Mouse (Mus musculus) erythroblast, embryonic 14.5 days (primary cell): ENCODE measurements around the gene Tbxas1. TPM values are rescaled to one million over a fixed set of nuclear protein-coding genes. Genes with fewer than 3 reads are reported as not detected.
A peak's percentile ranks its signal among the peaks of the same experiment; 100 is the strongest.

Source experiments
- H3K27me3 ChIP-seq: 2 replicates; pipeline ENCODE4 v1.6.1; 2012; ENCODE audit warnings: inconsistent platforms; ENCODE audit not compliant: control insufficient read depth
- H3K36me3 ChIP-seq: 2 replicates; pipeline ENCODE4 v1.6.1; 2012; ENCODE audit warnings: mild to moderate bottlenecking, inconsistent platforms; ENCODE audit not compliant: control insufficient read depth
- H3K4me1 ChIP-seq: 2 replicates; pipeline ENCODE4 v1.6.1; 2012; ENCODE audit warnings: inconsistent platforms; ENCODE audit not compliant: control insufficient read depth
- H3K4me3 ChIP-seq: replicated peaks from 2 replicates; pipeline ENCODE3; 2012; ENCODE audit warnings: moderate library complexity, mild to moderate bottlenecking, inconsistent platforms
- H3K9me3 ChIP-seq: 2 replicates; pipeline ENCODE4 v1.6.1; 2012; ENCODE audit warnings: low read length, inconsistent platforms, mixed read lengths; ENCODE audit not compliant: control insufficient read depth
- GATA1 ChIP-seq: IDR thresholded peaks from 2 replicates; pipeline ENCODE4 v1.6.1; 2012; ENCODE audit warnings: low read length, inconsistent platforms, mixed read lengths
- TAL1 ChIP-seq: IDR thresholded peaks from 3 replicates; pipeline ENCODE4 v1.6.1; 2012; ENCODE audit warnings: low read length, inconsistent platforms, mixed read lengths
- polyA plus RNA-seq: library from polyadenylated mRNA; stranded (reverse); fragments of >175 nt; gene quantifications from 2 replicates; pipeline ENCODE4 v1.2.3, GENCODE M21; 2012

Tbxas1 gene
- polyA plus RNA-seq, 1 experiment, result 0.19 TPM

DNA sequence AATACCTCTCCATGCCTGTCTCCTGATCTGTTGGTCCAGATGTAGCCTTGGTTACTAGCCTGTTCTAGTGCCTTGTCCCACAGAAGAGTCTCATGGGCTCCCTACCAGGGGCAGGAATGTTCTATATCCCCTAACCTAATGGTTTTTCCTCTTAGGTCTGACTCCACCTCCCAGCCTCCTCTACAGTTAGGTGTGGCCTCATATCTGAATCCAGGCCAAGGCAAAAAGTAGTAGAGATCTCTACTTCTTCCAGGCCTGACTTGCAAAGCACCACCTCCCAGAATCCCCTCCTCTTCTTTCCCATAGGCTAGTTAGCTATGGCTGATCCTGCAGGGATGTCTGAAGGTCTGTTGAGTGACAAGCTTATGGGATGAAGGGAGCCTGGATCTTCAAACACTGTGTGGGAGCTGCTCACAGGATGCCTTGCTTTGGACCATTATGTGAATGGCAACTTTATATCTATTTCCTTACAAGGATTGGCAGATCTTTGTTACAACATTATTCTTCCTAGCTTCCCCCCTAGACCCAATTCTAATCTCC is 37.0 kb downstream of the Tbxas1 start:
- peaks cover 100% of the 10 kb centered on the region for H3K4me1 ChIP-seq
- no peaks in the 10 kb centered on the region for H3K27me3 ChIP-seq
- peak overlapping the region; percentile 28 for H3K4me3 ChIP-seq
- no peaks in the 10 kb centered on the region for H3K9me3 ChIP-seq
- TF ChIP-seq GATA1 (no peak), TAL1 (no peak)
- H3K36me3 ChIP-seq, result peaks cover 38% of the 10 kb centered on the region

DNA sequence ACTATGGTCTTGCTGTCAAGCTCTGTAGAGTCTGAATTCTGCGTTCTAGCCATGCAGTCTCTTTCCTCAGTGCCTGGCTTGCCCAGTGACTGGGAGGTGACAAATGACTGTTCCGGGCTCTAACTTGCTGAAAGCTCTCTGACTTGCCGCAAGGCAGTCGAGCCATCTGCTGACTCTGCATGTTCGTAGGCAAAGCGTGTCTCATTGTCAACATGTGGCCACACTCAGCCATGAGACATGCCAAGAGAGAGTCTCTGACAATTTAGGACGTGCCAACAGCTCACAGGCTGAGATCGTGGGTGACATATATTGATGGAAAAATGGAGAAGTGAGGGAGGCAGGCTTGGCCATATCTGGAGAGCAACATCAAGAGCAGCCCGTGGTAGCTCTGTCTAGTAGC is 37.6 kb downstream of the Tbxas1 start:
- TF ChIP-seq TAL1 (no peak), GATA1 (no peak)
- Histone ChIP-seq H3K27me3 (no peaks in the 10 kb centered on the region), H3K9me3 (no peaks in the 10 kb centered on the region), H3K4me1 (peaks cover 100% of the 10 kb centered on the region), H3K36me3 (peaks cover 42% of the 10 kb centered on the region), H3K4me3 (peak overlapping the region; percentile 28)

DNA sequence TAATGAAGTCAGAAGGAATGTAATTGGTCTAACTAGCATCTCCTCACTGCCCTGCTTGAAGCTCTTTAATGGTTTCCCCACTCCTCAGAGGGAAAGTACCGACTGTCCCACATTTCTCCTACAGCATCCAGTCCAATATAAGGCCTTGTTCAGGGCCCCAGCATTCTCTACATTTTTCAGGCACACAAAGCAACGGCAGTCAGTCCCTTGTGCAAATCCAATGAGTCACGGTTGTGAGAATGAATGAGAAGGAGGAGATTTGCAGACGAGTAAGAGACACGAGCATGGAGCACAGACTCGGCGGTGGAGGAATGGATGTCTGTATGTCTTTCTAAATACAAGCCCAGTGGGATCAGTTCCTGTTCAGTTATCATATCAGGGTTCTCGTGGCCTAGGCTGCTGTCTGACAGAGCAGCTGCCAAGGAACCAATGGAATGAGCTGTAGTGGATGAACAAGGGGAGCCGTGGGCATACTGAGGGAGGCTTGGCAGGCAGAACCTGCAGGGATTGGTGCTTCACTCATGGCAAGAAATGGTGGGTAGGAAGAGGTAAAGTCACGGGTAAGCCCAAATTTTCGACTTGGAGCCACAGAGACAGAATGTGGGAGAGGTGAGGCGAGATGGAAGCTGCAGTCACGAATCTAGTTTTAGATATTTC is 38.3 kb downstream of the Tbxas1 start:
- Histone ChIP-seq H3K4me1 (peaks cover 100% of the 10 kb centered on the region), H3K36me3 (peaks cover 42% of the 10 kb centered on the region), H3K4me3 (no peak overlapping the region), H3K9me3 (no peaks in the 10 kb centered on the region), H3K27me3 (no peaks in the 10 kb centered on the region)
- TF ChIP-seq GATA1 (no peak), TAL1 (no peak)

DNA sequence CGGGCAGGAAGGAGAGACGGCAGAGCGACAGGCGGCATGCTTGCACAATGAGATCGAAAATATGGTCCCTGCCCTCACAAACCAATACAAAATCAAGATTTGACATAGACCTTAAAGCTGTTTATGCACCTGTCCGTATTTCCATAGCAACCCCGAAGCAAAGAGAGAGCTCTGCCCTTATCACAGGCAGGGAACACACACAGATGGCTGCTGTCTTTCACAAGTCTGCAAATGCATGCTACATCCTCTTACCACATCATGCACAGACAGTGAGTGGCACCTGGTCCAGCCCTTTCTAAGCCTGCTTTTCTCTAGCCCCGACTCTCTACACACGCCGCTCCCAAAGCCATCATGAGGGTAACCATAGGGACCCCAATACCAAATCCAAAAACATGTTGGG is 39.0 kb downstream of the Tbxas1 start:
- H3K27me3 ChIP-seq, result no peaks in the 10 kb centered on the region
- no peak overlapping the region for H3K4me3 ChIP-seq
- H3K4me1 ChIP-seq, result peaks cover 100% of the 10 kb centered on the region
- TF ChIP-seq GATA1 (no peak), TAL1 (no peak)
- no peaks in the 10 kb centered on the region for H3K9me3 ChIP-seq
- H3K36me3 ChIP-seq, result peaks cover 48% of the 10 kb centered on the region

DNA sequence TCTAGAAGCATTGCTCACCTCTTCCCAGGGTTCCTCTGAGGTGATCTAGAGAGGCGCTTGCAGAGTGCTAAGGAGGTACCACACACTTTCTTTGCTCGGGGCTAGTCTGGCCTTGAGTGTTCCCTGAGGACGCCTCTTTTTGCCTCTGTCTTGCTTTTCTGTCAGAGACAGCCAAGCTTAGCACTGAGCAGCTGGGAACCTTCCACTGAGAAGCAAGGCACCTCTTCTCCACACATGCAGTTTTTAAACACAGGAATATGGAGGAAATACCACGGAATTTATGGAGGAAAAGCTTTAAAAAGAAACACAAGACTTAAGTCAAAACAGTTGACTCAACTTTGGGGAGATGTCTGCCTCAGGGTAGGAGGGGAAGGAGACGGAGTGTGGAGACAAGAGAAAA is 40.6 kb downstream of the Tbxas1 start:
- no peak overlapping the region for H3K4me3 ChIP-seq
- H3K9me3 ChIP-seq, result no peaks in the 10 kb centered on the region
- no peaks in the 10 kb centered on the region for H3K27me3 ChIP-seq
- TF ChIP-seq GATA1 (no peak), TAL1 (no peak)
- peaks cover 100% of the 10 kb centered on the region for H3K4me1 ChIP-seq
- peaks cover 53% of the 10 kb centered on the region for H3K36me3 ChIP-seq

DNA sequence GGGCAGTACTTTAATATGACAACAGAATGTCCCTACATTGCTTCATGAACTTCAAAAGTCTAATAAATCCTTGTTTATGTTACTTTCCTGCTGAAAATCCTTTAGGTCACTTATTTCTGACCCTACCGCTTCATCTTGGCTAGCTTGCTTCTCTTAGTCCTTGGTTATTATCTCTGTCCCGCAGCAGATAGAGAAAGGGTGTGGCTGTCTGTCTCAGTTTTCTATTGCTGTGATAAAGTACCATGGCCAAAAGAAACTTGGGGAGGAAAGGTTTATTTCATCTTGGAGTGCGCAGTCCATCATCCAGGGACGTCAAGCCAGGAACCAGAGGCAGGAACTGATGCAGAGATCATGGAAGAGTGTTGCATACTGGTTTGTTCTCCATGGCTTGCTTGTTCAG is 41.4 kb downstream of the Tbxas1 start:
- TF ChIP-seq TAL1 (peak; percentile 75), GATA1 (peak; percentile 87)
- no peaks in the 10 kb centered on the region for H3K9me3 ChIP-seq
- H3K36me3 ChIP-seq, result peaks cover 59% of the 10 kb centered on the region
- H3K4me1 ChIP-seq, result peaks cover 100% of the 10 kb centered on the region
- H3K27me3 ChIP-seq, result no peaks in the 10 kb centered on the region
- H3K4me3 ChIP-seq, result peak overlapping the region; percentile 35

DNA sequence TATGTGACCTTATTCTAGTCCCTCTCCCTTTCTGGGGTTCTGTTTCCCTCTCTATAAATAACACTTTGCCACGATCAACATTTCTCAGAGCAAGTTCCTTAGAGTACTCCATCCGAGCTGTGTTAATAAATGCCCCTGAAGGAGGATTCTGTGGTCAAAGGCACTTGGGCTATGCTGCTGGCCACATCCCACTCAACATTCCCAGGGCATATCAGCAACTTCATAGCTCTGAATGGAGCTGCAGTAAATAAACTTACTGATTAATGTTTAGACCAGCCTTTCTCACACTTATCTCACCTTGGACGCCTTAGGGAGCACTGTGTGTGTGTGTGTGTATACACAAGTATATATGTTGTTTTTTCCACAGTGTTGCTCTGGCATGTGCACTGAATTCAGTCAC is 42.2 kb downstream of the Tbxas1 start:
- peak overlapping the region; percentile 35 for H3K4me3 ChIP-seq
- H3K36me3 ChIP-seq, result peaks cover 62% of the 10 kb centered on the region
- H3K27me3 ChIP-seq, result no peaks in the 10 kb centered on the region
- H3K9me3 ChIP-seq, result no peaks in the 10 kb centered on the region
- no peak for TF ChIP-seq GATA1
- TF ChIP-seq TAL1, result no peak
- H3K4me1 ChIP-seq, result peaks cover 100% of the 10 kb centered on the region

DNA sequence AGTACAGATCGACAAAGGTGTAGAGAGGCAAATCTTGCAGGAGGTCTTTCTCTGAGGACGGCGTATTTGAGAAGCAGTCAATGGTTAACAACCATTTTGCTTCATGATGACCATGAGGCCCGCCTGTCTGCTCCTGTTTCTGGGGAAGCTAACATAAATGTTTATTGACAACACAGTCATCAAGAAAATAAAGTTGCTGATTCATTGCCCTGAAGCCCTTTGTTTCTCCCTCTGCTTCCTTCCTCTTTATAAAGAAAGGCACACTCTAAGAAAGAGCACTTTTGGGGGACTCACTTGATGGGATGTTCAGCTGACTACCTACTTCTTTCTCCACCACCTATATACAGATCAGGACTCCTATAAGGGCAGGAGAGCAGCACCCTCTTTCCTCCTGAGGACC is 43.5 kb downstream of the Tbxas1 start:
- Histone ChIP-seq H3K27me3 (no peaks in the 10 kb centered on the region), H3K36me3 (peaks cover 56% of the 10 kb centered on the region), H3K9me3 (no peaks in the 10 kb centered on the region), H3K4me1 (peaks cover 100% of the 10 kb centered on the region), H3K4me3 (peak overlapping the region; percentile 37)
- TF ChIP-seq TAL1 (no peak), GATA1 (no peak)

DNA sequence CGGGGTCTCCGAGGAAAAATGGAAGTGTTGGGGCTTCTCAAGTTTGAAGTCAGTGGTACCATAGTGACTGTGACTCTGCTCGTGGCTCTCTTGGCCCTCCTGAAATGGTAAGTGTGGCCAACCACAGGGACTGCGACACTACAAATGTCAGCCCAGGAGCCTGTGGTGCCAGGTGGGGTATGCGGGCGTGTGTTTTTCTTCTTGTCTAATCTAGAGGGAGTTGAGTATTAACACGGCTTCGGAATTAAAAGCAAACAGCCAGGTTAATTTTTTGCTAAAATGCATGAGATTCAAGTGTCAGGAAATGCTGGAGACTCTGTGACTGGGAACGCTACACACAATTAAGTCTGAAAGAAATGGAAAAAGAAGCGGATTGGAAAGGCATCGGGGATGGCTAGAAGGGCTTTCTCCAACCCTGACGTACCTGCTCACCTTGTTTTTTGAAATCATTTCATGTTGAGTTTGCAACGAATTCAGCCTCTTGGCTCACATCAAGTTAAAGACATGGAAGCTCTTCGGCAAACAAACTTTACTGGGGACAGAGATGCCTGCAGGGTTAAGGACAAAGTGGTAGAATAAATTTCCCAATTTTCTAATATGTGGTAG is 44.0 kb downstream of the Tbxas1 start:
- H3K9me3 ChIP-seq, result no peaks in the 10 kb centered on the region
- peaks cover 51% of the 10 kb centered on the region for H3K36me3 ChIP-seq
- H3K4me1 ChIP-seq, result peaks cover 100% of the 10 kb centered on the region
- H3K4me3 ChIP-seq, result peak overlapping the region; percentile 32
- no peak for TF ChIP-seq TAL1
- TF ChIP-seq GATA1, result no peak
- H3K27me3 ChIP-seq, result no peaks in the 10 kb centered on the region
